Mouse (Mus musculus): ENCODE measurements around the gene Pttg1ip. TPM values are rescaled to one million over a fixed set of nuclear protein-coding genes. Genes with fewer than 3 reads are reported as not detected.
A peak's percentile ranks its signal among the peaks of the same experiment; 100 is the strongest.

Pttg1ip gene
- total RNA-seq, 2 experiments from 2014 or later: 71.6 to 77.6 TPM

- no peak for DNase-seq (ENCODE audit: extremely low spot score in 1 of 2, low spot score in 2 of 2)
- intact Hi-C loops (cut with DNase I): no loop called here
- TF ChIP-seq CTCF (IDR thresholded peaks at IDR 0.05): no peak
- H3K27ac ChIP-seq: no peak overlapping the region
- no peak overlapping the region for H3K4me3 ChIP-seq
These were observed 30.6 kb upstream of the Pttg1ip start for GRCm38 (mm10) chr10:77550874-77551273.

GRCm38 (mm10) chr10:77552162-77552561, 29.4 kb upstream of the Pttg1ip start:
- intact Hi-C loops (cut with DNase I): no loop called here
- DNase-seq (ENCODE audit: extremely low spot score in 1 of 2, low spot score in 2 of 2): no peak
- H3K27ac ChIP-seq: no peak overlapping the region
- no peak overlapping the region for H3K4me3 ChIP-seq
- TF ChIP-seq CTCF (IDR thresholded peaks at IDR 0.05): no peak

GRCm38 (mm10) chr10:77553285-77553684, 28.2 kb upstream of the Pttg1ip start:
- TF ChIP-seq CTCF (IDR thresholded peaks at IDR 0.05): no peak
- intact Hi-C loops (cut with DNase I): no loop called here

GRCm38 (mm10) chr10:77554918-77555317, 26.6 kb upstream of the Pttg1ip start:
- TF ChIP-seq CTCF (IDR thresholded peaks at IDR 0.05): no peak
- DNase-seq (ENCODE audit: extremely low spot score in 1 of 2, low spot score in 2 of 2): no peak
- no peak overlapping the region for H3K27ac ChIP-seq
- intact Hi-C loops (cut with DNase I): loop anchor here (5.0 kb wide), 1 partner anchor 33 kb away; no protein-coding TSS in a partner anchor
- no peak overlapping the region for H3K4me3 ChIP-seq

More at GRCm38 (mm10) chr10:77553285-77553684, 28.2 kb upstream of the Pttg1ip start:
- H3K4me3 ChIP-seq: no peak overlapping the region
- no peak overlapping the region for H3K27ac ChIP-seq
- no peak for DNase-seq (ENCODE audit: extremely low spot score in 1 of 2, low spot score in 2 of 2)

- no peak overlapping the region for H3K27ac ChIP-seq
- no peak for DNase-seq (ENCODE audit: extremely low spot score in 1 of 2, low spot score in 2 of 2)
- no peak overlapping the region for H3K4me3 ChIP-seq
- intact Hi-C loops (cut with DNase I): loop anchor here (5.0 kb wide), 1 partner anchor 34 kb away; no protein-coding TSS in a partner anchor
- TF ChIP-seq CTCF (IDR thresholded peaks at IDR 0.05): no peak
These were observed 24.9 kb upstream of the Pttg1ip start for GRCm38 (mm10) chr10:77556631-77557030.

- TF ChIP-seq CTCF (IDR thresholded peaks at IDR 0.05): peak; percentile 44
- H3K27ac ChIP-seq: no peak overlapping the region
- H3K4me3 ChIP-seq: no peak overlapping the region
- DNase-seq (ENCODE audit: extremely low spot score in 1 of 2, low spot score in 2 of 2): no peak
- intact Hi-C loops (cut with DNase I): loop anchor here (5.0 kb wide), 1 partner anchor 35 kb away; no protein-coding TSS in a partner anchor
These were observed 23.9 kb upstream of the Pttg1ip start for GRCm38 (mm10) chr10:77557641-77558040.

GRCm38 (mm10) chr10:77560090-77560489, 21.4 kb upstream of the Pttg1ip start:
- DNase-seq (ENCODE audit: extremely low spot score in 1 of 2, low spot score in 2 of 2): no peak
- intact Hi-C loops (cut with DNase I): no loop called here
- Histone ChIP-seq H3K27ac (no peak overlapping the region), H3K4me3 (no peak overlapping the region)
- no peak for TF ChIP-seq CTCF (IDR thresholded peaks at IDR 0.05)

GRCm38 (mm10) chr10:77560830-77561229, 20.7 kb upstream of the Pttg1ip start:
- no peak for DNase-seq (ENCODE audit: extremely low spot score in 1 of 2, low spot score in 2 of 2)
- no peak overlapping the region for H3K27ac ChIP-seq
- intact Hi-C loops (cut with DNase I): no loop called here
- no peak for TF ChIP-seq CTCF (IDR thresholded peaks at IDR 0.05)
- no peak overlapping the region for H3K4me3 ChIP-seq

- intact Hi-C loops (cut with DNase I): no loop called here
- no peak for DNase-seq (ENCODE audit: extremely low spot score in 1 of 2, low spot score in 2 of 2)
- no peak overlapping the region for H3K27ac ChIP-seq
- no peak overlapping the region for H3K4me3 ChIP-seq
- TF ChIP-seq CTCF (IDR thresholded peaks at IDR 0.05): no peak
These were observed 20.0 kb upstream of the Pttg1ip start for GRCm38 (mm10) chr10:77561508-77561907.

GRCm38 (mm10) chr10:77565005-77565404, 16.5 kb upstream of the Pttg1ip start:
- no peak overlapping the region for H3K27ac ChIP-seq
- no peak for TF ChIP-seq CTCF (IDR thresholded peaks at IDR 0.05)
- intact Hi-C loops (cut with DNase I): no loop called here
- H3K4me3 ChIP-seq: no peak overlapping the region
- DNase-seq (ENCODE audit: extremely low spot score in 1 of 2, low spot score in 2 of 2): no peak

GRCm38 (mm10) chr10:77566651-77567050, 14.9 kb upstream of the Pttg1ip start:
- Histone ChIP-seq H3K4me3 (no peak overlapping the region), H3K27ac (no peak overlapping the region)
- peak; percentile 96 for TF ChIP-seq CTCF (IDR thresholded peaks at IDR 0.05)
- intact Hi-C loops (cut with DNase I): loop anchor here (1.0 kb wide), 1 partner anchor 49 kb away; no protein-coding TSS in a partner anchor
- DNase-seq (ENCODE audit: extremely low spot score in 1 of 2, low spot score in 2 of 2): peak; percentile 75 to 81

- intact Hi-C loops (cut with DNase I): no loop called here
- Histone ChIP-seq H3K4me3 (no peak overlapping the region), H3K27ac (no peak overlapping the region)
- DNase-seq (ENCODE audit: extremely low spot score in 1 of 2, low spot score in 2 of 2): no peak
- TF ChIP-seq CTCF (IDR thresholded peaks at IDR 0.05): no peak
These were observed 12.0 kb upstream of the Pttg1ip start for GRCm38 (mm10) chr10:77569481-77569880.

- intact Hi-C loops (cut with DNase I): no loop called here
These were observed 11.4 kb upstream of the Pttg1ip start for GRCm38 (mm10) chr10:77569973-77570658.

More at GRCm38 (mm10) chr10:77569973-77570658, 11.4 kb upstream of the Pttg1ip start:
- H3K27ac ChIP-seq: no peak overlapping the region
- H3K4me3 ChIP-seq: no peak overlapping the region
- no peak for TF ChIP-seq CTCF (IDR thresholded peaks at IDR 0.05)
- DNase-seq (ENCODE audit: extremely low spot score in 1 of 2, low spot score in 2 of 2): no peak

Measured in left cerebral cortex, adult 2 months (tissue).